Mouse (Mus musculus) forebrain, embryonic 11.5 days (tissue): ENCODE measurements around the gene Glrx3. TPM values are rescaled to one million over a fixed set of nuclear protein-coding genes. Genes with fewer than 3 reads are reported as not detected.

ENCODE experiments used
- polyA plus RNA-seq: library from polyadenylated mRNA; unstranded; fragments of >200 nt; fragmentation: Nextera tagmentation; extraction: Ambion mirVana; gene quantifications from 2 replicates; pipeline ENCODE4 v1.2.1, GENCODE M21; 2014

The Glrx3 gene
- polyA plus RNA-seq, 1 experiment from 2014 or later: 285 TPM

Other genes with a start within 250 kb of the Glrx3 start
- 2.9 and 3.6 TPM in 2 replicates for gene Ebf3, start 123.2 kb upstream of the Glrx3 start, polyA plus RNA-seq
- 14.4 and 21.2 TPM in 2 replicates for gene 9430038I01Rik, start 26.9 kb upstream of the Glrx3 start, polyA plus RNA-seq